Mouse (Mus musculus) hindbrain, postnatal 0 days (tissue): ENCODE results near the gene Hacd2. TPM values are rescaled to one million over a fixed set of nuclear protein-coding genes. Genes with fewer than 3 reads are reported as not detected.

Experiments
- ATAC-seq: fragments of 200-750 bp; cut with Nextera tagmentation; 2 replicates; pipeline ENCODE4 v1.8.0; 2017; ENCODE audit warnings: mild to moderate bottlenecking, moderate TSS enrichment, moderate library complexity
- DNase-seq: peaks from one replicate; pipeline ENCODE4 v3.0.0-alpha.2; 2015; ENCODE audit warnings: low spot score
- H3K27ac ChIP-seq: fragments of 300-500 bp; sonication (generic); 2 replicates; pipeline ENCODE4 v1.5.1; 2014; ENCODE audit warnings: mild to moderate bottlenecking
- H3K27me3 ChIP-seq: fragments of 300-500 bp; sonication (generic); 2 replicates; pipeline ENCODE4 v1.6.1; 2014; ENCODE audit warnings: low read length, mixed read lengths; ENCODE audit not compliant: insufficient read depth
- H3K36me3 ChIP-seq: fragments of 300-500 bp; sonication (generic); 2 replicates; pipeline ENCODE4 v1.6.1; 2014; ENCODE audit warnings: low read length, mixed read lengths; ENCODE audit not compliant: insufficient read depth
- H3K4me1 ChIP-seq: fragments of 300-500 bp; sonication (generic); 2 replicates; pipeline ENCODE4 v1.6.1; 2014; ENCODE audit warnings: antibody characterized with exemption, low read length, mixed read lengths; ENCODE audit not compliant: insufficient read depth
- H3K4me2 ChIP-seq: fragments of 300-500 bp; sonication (generic); 2 replicates; pipeline ENCODE4 v1.6.1; 2014; ENCODE audit warnings: low read depth, mild to moderate bottlenecking, low read length, moderate library complexity, mixed read lengths
- H3K4me3 ChIP-seq: fragments of 300-500 bp; sonication (generic); 2 replicates; pipeline ENCODE4 v1.5.1; 2014; ENCODE audit warnings: low read length
- H3K9ac ChIP-seq: fragments of 300-500 bp; sonication (generic); replicated peaks from 2 replicates; pipeline ENCODE4 v1.6.1; 2014; ENCODE audit warnings: mild to moderate bottlenecking, low read length, moderate library complexity, mixed read lengths
- H3K9me3 ChIP-seq: fragments of 300-500 bp; sonication (generic); 2 replicates; pipeline ENCODE4 v1.6.1; 2016; ENCODE audit warnings: low read length, mixed read lengths
- CTCF ChIP-seq: IDR thresholded peaks from 2 replicates; pipeline ENCODE4 v1.5.1; 2016; ENCODE audit warnings: antibody characterized with exemption, control low read depth, low read depth
- WGBS: fragments of 180-500 bp; shearing (Covaris S2); extraction: QIAGEN DNeasy Blood & Tissue Kit; methylation state at CpG from one replicate; pipeline ENCODE4 v1.1.7; 2014; 5-methylcytosine and 5-hydroxymethylcytosine counted together
- polyA plus RNA-seq: library from polyadenylated mRNA; unstranded; fragments of >200 nt; fragmentation: Nextera tagmentation; extraction: Ambion mirVana; gene quantifications from 2 replicates; pipeline ENCODE4 v1.2.1, GENCODE M21; 2015
- total RNA-seq: library from RNA; depleted of rRNA; stranded (reverse); fragments of >200 nt; gene quantifications from 2 replicates; pipeline ENCODE4 v1.2.3, GENCODE M21; 2014

Hacd2 gene
- total and polyA plus RNA-seq, 2 experiments from 2014 or later, result 11.7 to 60.0 TPM

GRCm38 (mm10) chr16:34984203-34985030 is 37.8 kb upstream of the Hacd2 start:
- Histone ChIP-seq H3K9ac (no peak overlapping the region), H3K4me3 (no peak overlapping the region), H3K27me3 (no peaks in the 10 kb centered on the region), H3K9me3 (no peaks in the 10 kb centered on the region), H3K4me2 (no peak overlapping the region), H3K27ac (no peak overlapping the region), H3K36me3 (no peaks in the 10 kb centered on the region), H3K4me1 (no peaks in the 10 kb centered on the region)
- DNase-seq (no peak), ATAC-seq (no peak)
- WGBS, result 52% methylated on average over 11 of the region's 11 CpGs
- TF ChIP-seq CTCF, result no peak

DNA sequence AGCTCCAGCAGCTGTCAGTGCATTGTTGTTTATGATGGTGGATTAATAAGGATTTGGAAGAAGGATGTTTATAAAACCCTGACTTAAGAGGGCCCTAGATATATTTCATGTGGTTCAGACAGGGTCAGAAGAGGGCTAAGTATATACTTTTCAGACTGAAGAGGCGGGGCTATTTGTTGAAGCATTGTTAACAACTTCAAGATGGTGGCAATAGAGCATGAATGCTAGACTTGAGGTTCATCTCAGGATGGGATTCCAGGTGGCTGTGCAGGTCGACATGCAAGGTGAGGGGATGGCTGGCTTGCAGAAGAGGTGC is 37.2 kb upstream of the Hacd2 start:
- ATAC-seq, result no peak
- 78% methylated on average over 2 of the region's 2 CpGs for WGBS
- no peaks in the 10 kb centered on the region for H3K36me3 ChIP-seq

DNA sequence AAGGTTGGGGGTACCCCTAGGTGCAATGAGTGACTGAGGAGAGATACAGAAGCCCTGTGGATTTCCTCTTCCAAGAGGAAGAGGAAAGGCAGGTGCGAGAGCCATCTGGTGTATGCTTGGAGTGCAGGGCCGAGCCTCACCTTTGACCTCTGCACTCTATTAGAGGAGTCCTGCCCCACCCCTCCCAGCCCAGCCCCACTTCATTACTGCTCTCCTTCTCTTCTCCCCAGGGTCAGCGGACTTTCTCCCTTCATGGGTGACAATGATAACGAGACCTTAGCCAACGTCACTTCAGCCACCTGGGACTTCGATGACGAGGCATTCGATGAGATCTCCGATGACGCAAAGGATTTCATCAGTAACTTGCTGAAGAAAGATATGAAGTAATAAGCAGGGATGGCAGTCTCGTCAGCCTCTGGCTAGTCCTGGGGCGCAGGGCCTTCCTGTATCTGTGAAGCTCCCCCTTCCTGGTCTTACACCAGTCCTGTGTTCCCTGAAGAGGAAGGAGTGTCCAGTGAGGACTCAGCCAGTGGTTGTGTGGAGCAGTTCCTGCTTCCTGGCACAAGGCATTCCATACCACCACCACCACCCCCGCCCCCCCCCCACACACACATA is 35.9 kb upstream of the Hacd2 start:
- ATAC-seq (no peak), DNase-seq (no peak)
- no peak for TF ChIP-seq CTCF
- H3K4me3 ChIP-seq, result no peak overlapping the region
- H3K9ac ChIP-seq, result no peak overlapping the region
- H3K4me1 ChIP-seq, result no peaks in the 10 kb centered on the region
- 93% methylated on average over 13 of the region's 13 CpGs for WGBS
- H3K27ac ChIP-seq, result no peak overlapping the region
- H3K4me2 ChIP-seq, result no peak overlapping the region
- H3K27me3 ChIP-seq, result no peaks in the 10 kb centered on the region; the same call in 1 of the 2 replicates
- no peaks in the 10 kb centered on the region for H3K9me3 ChIP-seq
- H3K36me3 ChIP-seq, result no peaks in the 10 kb centered on the region

More for the DNA sequence above, 37.2 kb upstream of the Hacd2 start:
- no peak for DNase-seq
- H3K9me3 ChIP-seq, result no peaks in the 10 kb centered on the region
- H3K4me1 ChIP-seq, result no peaks in the 10 kb centered on the region
- TF ChIP-seq CTCF, result no peak
- H3K27ac ChIP-seq, result no peak overlapping the region
- H3K9ac ChIP-seq, result no peak overlapping the region
- no peak overlapping the region for H3K4me3 ChIP-seq
- H3K4me2 ChIP-seq, result no peak overlapping the region
- H3K27me3 ChIP-seq, result no peaks in the 10 kb centered on the region

DNA sequence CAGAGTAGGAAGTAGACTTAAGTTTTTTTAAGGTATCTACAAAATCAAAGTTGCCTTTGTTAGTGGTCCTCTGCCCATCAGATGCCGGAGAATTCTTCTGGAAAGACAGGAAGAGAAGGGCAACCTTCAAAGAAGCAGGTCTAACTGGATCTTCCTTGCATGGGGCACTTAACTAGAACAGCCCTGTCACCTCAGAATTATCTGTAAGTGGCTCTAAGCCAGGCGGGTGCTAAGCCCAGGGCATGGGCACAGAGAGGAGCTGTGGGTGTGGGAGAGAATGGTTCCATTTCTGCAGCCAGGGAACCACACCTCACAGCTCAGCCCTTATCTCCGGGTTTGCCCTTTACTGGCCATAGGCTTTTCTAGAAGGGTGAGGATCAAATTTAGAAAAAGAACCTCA is 30.9 kb upstream of the Hacd2 start:
- no peak for TF ChIP-seq CTCF
- no peaks in the 10 kb centered on the region for H3K36me3 ChIP-seq
- ATAC-seq (no peak), DNase-seq (no peak)
- no peak overlapping the region for H3K27ac ChIP-seq
- H3K9me3 ChIP-seq, result no peaks in the 10 kb centered on the region
- H3K4me2 ChIP-seq, result no peak overlapping the region
- H3K4me3 ChIP-seq, result no peak overlapping the region
- WGBS, result 93% methylated on average over 3 of the region's 3 CpGs
- no peaks in the 10 kb centered on the region; the same call in 1 of the 2 replicates for H3K27me3 ChIP-seq
- H3K4me1 ChIP-seq, result no peaks in the 10 kb centered on the region
- no peak overlapping the region for H3K9ac ChIP-seq

DNA sequence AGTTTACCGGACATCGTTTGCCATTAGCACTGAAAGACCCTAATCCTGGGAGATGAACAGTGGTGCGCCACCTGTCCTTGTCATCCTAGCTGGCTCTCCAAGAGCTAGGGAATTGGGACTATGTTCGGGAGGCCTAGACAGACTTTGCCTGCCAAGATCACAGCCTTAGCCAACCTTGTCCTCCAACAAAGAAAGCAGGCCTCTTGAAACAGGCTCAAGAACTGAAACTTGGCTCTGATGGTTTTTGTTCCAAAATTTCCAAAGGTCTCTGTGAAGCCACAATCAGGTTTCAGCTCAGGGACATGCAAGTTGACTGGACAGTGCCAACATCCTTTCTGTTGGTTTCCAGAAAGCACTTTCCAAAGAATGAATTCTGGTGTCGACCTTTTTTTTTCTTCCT is 29.4 kb upstream of the Hacd2 start:
- no peak for TF ChIP-seq CTCF
- H3K4me1 ChIP-seq, result no peaks in the 10 kb centered on the region
- ATAC-seq, result no peak
- no peak overlapping the region for H3K9ac ChIP-seq
- no peaks in the 10 kb centered on the region for H3K36me3 ChIP-seq
- H3K27ac ChIP-seq, result no peak overlapping the region
- peak; percentile 30 for DNase-seq
- H3K4me2 ChIP-seq, result no peak overlapping the region
- H3K4me3 ChIP-seq, result no peak overlapping the region
- WGBS, result 71% methylated on average over 5 of the region's 5 CpGs
- no peaks in the 10 kb centered on the region; the same call in 1 of the 2 replicates for H3K27me3 ChIP-seq
- H3K9me3 ChIP-seq, result no peaks in the 10 kb centered on the region

DNA sequence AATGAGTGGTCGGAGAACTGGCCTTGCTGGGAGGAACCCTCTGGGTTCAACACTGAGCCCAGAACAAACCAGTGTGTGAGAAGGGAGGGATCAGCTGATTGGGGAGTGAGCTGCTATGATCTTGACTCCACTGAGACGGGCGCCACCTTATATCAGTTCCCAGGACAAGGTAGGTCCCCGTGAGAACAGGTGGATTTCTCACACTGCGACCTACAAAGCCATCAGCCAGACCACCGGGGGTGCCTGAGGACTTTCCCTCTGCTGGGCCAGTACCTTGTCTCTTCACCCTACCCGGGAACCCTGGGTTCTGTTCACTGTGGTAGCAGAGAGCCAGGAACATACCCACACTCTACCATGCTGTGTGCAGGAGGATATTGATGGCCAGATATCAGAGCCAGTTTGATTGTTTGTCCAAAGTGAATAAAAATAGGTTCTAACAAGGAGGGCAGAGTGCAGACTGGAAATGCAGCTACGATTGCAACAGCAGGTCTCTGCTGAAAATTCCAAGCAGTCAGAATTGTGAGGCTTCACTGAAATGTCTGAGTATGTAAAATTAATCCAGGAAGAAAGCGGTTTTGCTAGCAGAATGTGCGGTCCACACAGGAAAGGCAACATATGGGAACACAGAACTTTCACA is 28.4 kb upstream of the Hacd2 start:
- WGBS, result 87% methylated on average over 10 of the region's 10 CpGs
- H3K4me2 ChIP-seq, result no peak overlapping the region
- no peak overlapping the region for H3K9ac ChIP-seq
- H3K36me3 ChIP-seq, result no peaks in the 10 kb centered on the region
- DNase-seq (no peak), ATAC-seq (no peak)
- no peak overlapping the region for H3K4me3 ChIP-seq
- no peak overlapping the region for H3K27ac ChIP-seq
- H3K9me3 ChIP-seq, result no peaks in the 10 kb centered on the region
- no peaks in the 10 kb centered on the region for H3K4me1 ChIP-seq
- no peaks in the 10 kb centered on the region; the same call in 1 of the 2 replicates for H3K27me3 ChIP-seq
- no peak for TF ChIP-seq CTCF

- no peaks in the 10 kb centered on the region; the same call in 1 of the 2 replicates for H3K27me3 ChIP-seq
- ATAC-seq, result no peak
- H3K4me1 ChIP-seq, result no peaks in the 10 kb centered on the region
- no peak overlapping the region for H3K9ac ChIP-seq
- H3K9me3 ChIP-seq, result no peaks in the 10 kb centered on the region
- no peak for DNase-seq
- TF ChIP-seq CTCF, result no peak
- no peak overlapping the region for H3K4me3 ChIP-seq
- H3K27ac ChIP-seq, result no peak overlapping the region
- WGBS, result 61% methylated on average over 9 of the region's 9 CpGs
- H3K36me3 ChIP-seq, result no peaks in the 10 kb centered on the region
- no peak overlapping the region for H3K4me2 ChIP-seq
Measured at GRCm38 (mm10) chr16:34994641-34995141, 27.5 kb upstream of the Hacd2 start.
